Mouse (Mus musculus) heart, embryonic 14.5 days (tissue): ENCODE measurements around the gene Figla. TPM values are rescaled to one million over a fixed set of nuclear protein-coding genes. Genes with fewer than 3 reads are reported as not detected.

ENCODE experiments used
- ATAC-seq: fragments of 200-750 bp; cut with Nextera tagmentation; 2 replicates; pipeline ENCODE4 v1.8.0; 2017; ENCODE audit warnings: low read depth, moderate TSS enrichment; ENCODE audit not compliant: insufficient number of reproducible peaks, insufficient read depth, low FRiP score
- H3K27ac ChIP-seq, 2 experiments: fragments of 200-500 bp in 1 of 2; fragments of 300-500 bp in 1 of 2; sonication (generic) in 1 of 2; replicated peaks in 1 of 2; 2 replicates each; pipeline ENCODE4 v1.5.1; 2012 to 2014; ENCODE audit warnings: low read depth in 2 of 2, low read length in 2 of 2, control low read depth in 1 of 2, mild to moderate bottlenecking in 1 of 2, mixed read lengths in 1 of 2; ENCODE audit not compliant: control insufficient read depth in 1 of 2, insufficient read depth in 1 of 2
- H3K27me3 ChIP-seq: fragments of 300-500 bp; sonication (generic); 2 replicates; pipeline ENCODE4 v1.6.1; 2014; ENCODE audit warnings: mild to moderate bottlenecking, low read length, control low read depth; ENCODE audit not compliant: control insufficient read depth, insufficient read depth
- H3K36me3 ChIP-seq: fragments of 300-500 bp; sonication (generic); 2 replicates; pipeline ENCODE4 v1.6.1; 2014; ENCODE audit warnings: mild to moderate bottlenecking, control low read depth, low read length, mixed read lengths; ENCODE audit not compliant: control insufficient read depth, insufficient read depth
- H3K4me1 ChIP-seq, 2 experiments: fragments of 200-500 bp in 1 of 2; fragments of 300-500 bp in 1 of 2; sonication (generic) in 1 of 2; 2 replicates each; pipeline ENCODE4 v1.6.1; 2012 to 2014; ENCODE audit warnings: low read length in 2 of 2, control low read depth in 1 of 2, mixed read lengths in 1 of 2; ENCODE audit not compliant: control insufficient read depth in 2 of 2, insufficient read depth in 2 of 2
- H3K4me2 ChIP-seq: fragments of 300-500 bp; sonication (generic); 2 replicates; pipeline ENCODE4 v1.6.1; 2014; ENCODE audit warnings: mild to moderate bottlenecking, low read length
- H3K4me3 ChIP-seq, 2 experiments: fragments of 200-500 bp in 1 of 2; fragments of 300-500 bp in 1 of 2; sonication (generic) in 1 of 2; 2 replicates each; pipeline ENCODE4 v1.5.1; 2012 to 2014; ENCODE audit warnings: low read length in 2 of 2, mild to moderate bottlenecking in 2 of 2, control low read depth in 1 of 2, low read depth in 1 of 2, moderate library complexity in 1 of 2; ENCODE audit not compliant: control insufficient read depth in 1 of 2, insufficient read depth in 1 of 2
- H3K9ac ChIP-seq: fragments of 300-500 bp; sonication (generic); 2 replicates; pipeline ENCODE4 v1.6.1; 2014; ENCODE audit warnings: mild to moderate bottlenecking, low read length
- H3K9me3 ChIP-seq: fragments of 300-500 bp; sonication (generic); 2 replicates; pipeline ENCODE4 v1.6.1; 2016; ENCODE audit warnings: low read length, control low read depth; ENCODE audit not compliant: control insufficient read depth
- WGBS: fragments of 180-500 bp; shearing (Covaris S2); extraction: QIAGEN DNeasy Blood & Tissue Kit; methylation state at CpG from one replicate; pipeline ENCODE4 v1.1.7; 2014; 5-methylcytosine and 5-hydroxymethylcytosine counted together
- polyA plus RNA-seq: library from polyadenylated mRNA; unstranded; fragments of >200 nt; fragmentation: Nextera tagmentation; extraction: Ambion mirVana; gene quantifications from 2 replicates; pipeline ENCODE4 v1.2.1, GENCODE M21; 2014

Gene Figla
- polyA plus RNA-seq, 1 experiment from 2014 or later: not detected

DNA sequence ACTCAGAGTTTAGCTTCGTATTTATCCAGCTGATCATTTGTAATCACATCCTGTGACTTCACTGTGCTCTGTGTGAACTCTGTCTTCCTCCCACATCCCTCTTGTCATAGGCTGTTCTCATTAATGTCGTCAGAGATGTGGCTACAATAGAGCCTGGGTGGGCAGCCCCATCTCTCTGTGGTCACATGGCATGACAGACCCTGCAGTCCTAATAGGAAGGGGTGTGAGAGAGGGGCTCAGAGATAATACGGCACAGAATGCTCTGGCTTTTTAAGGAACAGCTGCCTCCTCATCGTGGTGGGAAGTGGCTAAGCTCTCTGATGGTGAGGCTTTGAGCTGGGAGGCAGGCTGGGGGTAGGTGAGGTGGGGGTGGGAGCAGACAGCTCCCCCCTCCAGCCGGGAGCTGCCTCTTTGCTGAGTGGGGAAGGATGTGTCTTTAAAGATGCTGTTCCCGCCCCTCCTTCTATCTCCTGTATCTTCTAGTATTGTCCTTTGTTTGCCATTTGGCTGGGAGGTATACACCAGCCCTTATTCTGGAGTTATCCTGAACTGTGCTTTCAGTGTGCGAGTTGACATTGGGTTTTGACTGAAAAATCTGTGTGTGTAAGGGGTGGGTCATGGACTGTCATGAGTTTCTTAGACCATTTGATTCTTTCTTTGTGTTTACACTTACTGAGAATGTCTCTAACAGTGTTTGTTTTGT is 43.3 kb downstream of the Figla start:
- no peaks in the 10 kb centered on the region for H3K36me3 ChIP-seq
- no peak overlapping the region for H3K9ac ChIP-seq
- H3K9me3 ChIP-seq: no peaks in the 10 kb centered on the region
- no peak overlapping the region for H3K27ac ChIP-seq
- H3K4me2 ChIP-seq: no peak overlapping the region
- H3K27me3 ChIP-seq: no peaks in the 10 kb centered on the region
- H3K4me1 ChIP-seq: peaks cover 0 to 5% of the 10 kb centered on the region in 2 experiments; a peak in 1 of 4 replicates
- WGBS: 35% methylated on average over 7 of the region's 7 CpGs
- no peak for ATAC-seq
- no peak overlapping the region for H3K4me3 ChIP-seq

DNA sequence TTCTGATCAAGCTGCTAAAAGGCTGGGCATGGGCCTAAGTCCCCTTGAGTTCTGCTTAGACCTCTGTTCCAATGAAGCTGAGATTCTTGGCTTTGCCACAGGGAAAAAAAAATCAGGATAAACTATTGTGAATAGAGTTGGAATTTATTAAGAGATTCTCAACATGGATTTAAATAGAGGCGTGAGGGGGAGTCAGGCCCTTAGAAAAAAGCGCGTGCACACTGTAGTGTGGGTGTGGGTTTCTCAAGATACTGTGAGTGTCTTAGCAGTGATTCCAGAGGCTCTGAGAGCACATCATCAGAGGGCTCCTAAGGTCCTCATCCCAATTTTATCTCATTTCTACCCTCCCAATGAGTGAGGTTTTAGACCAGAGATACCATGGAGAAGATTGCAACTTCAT is 44.2 kb downstream of the Figla start:
- H3K4me3 ChIP-seq: no peak overlapping the region
- H3K27me3 ChIP-seq: no peaks in the 10 kb centered on the region
- H3K4me2 ChIP-seq: no peak overlapping the region
- H3K4me1 ChIP-seq: peaks cover 0 to 5% of the 10 kb centered on the region in 2 experiments; a peak in 1 of 4 replicates
- no peak overlapping the region for H3K27ac ChIP-seq
- no peaks in the 10 kb centered on the region for H3K9me3 ChIP-seq
- ATAC-seq: no peak
- no peak overlapping the region for H3K9ac ChIP-seq
- no peaks in the 10 kb centered on the region for H3K36me3 ChIP-seq
- WGBS: 92% methylated on average over 3 of the region's 3 CpGs

DNA sequence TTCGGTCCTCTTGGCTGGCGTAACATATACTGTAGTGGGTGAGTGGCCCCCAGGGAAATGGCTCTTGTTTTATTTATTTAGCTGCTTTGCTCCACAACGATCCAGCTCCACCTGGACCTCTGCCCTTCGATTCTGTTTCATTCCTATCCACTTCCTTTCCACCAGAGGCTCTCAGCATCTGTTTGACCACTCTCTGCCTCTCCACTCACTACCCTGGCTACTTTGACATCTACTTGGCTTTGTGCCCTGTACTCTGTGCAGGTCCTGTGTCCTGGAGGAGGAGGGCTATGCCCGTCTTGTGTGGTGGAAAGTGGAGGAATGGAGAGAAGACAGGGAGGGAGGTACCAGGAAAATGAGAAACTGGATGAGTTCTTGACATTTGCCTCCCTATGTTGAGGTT is 46.3 kb downstream of the Figla start:
- 48% methylated on average over 5 of the region's 5 CpGs for WGBS
- Histone ChIP-seq H3K4me3 (no peak overlapping the region), H3K4me2 (no peak overlapping the region), H3K4me1 (peaks cover 0 to 5% of the 10 kb centered on the region in 2 experiments; a peak in 1 of 4 replicates), H3K9me3 (no peaks in the 10 kb centered on the region), H3K9ac (no peak overlapping the region), H3K36me3 (no peaks in the 10 kb centered on the region), H3K27ac (no peak overlapping the region), H3K27me3 (no peaks in the 10 kb centered on the region; the same call in 1 of the 2 replicates)
- no peak for ATAC-seq

DNA sequence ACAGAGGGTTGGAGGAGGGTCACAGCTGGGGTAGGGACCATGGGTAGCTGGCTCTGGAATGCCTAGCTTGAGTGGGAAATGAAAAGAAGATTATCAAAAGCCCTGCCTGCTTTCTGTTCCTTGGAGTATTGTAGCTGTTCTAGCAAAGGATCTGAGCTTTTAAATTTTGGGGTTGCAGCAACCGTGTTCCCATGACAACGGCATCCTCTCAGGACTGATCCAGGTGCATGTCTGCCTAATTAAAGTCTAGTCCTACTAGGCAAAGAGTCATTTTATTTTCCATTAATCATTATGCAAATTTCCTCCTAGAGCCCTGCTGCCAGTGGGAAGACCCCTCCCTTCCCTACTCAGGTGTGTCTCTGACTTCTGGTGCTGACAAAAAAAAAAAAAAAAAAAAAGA is 46.7 kb downstream of the Figla start:
- no peak for ATAC-seq
- Histone ChIP-seq H3K27ac (no peak overlapping the region), H3K4me3 (no peak overlapping the region), H3K36me3 (no peaks in the 10 kb centered on the region), H3K4me2 (no peak overlapping the region), H3K4me1 (peaks cover 0 to 5% of the 10 kb centered on the region in 2 experiments; a peak in 1 of 4 replicates), H3K9me3 (no peaks in the 10 kb centered on the region), H3K9ac (no peak overlapping the region), H3K27me3 (no peaks in the 10 kb centered on the region; the same call in 1 of the 2 replicates)
- WGBS: 81% methylated on average over 2 of the region's 2 CpGs

DNA sequence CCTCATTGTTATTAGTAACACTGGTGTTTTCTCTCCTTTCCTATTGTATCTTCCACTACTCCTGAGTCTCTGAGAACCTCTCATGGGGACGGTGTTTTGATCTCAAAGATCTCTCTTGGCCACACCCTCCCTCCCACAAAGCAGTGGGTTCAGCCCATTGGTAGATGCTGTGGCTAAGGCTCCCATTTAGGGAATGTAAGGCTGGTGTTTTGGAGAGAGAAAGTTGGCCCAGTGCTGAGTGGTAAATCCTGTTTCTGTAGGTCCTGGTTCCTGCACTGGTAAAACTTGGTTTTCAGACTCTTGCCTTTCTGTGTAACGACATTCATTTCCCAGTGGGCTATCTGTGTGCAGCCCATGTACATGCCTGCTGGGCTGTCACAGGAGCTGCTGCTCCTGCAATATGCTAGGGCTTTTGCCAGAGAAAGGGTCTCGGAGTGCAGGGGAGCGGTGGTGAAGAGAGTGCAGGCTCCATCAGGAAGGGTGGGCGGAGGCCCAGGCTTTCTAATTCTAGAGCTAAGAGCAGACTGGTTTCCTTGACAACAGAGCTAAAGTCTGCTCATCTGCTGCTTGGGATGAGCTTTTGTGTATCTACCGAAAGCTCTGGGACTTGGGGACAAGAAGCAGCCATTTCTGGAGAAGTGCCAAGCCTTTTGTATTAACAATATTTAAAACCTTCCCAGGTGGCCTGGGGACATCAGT is 48.5 kb downstream of the Figla start:
- 53% methylated on average over 6 of the region's 6 CpGs for WGBS
- Histone ChIP-seq H3K4me1 (peaks cover 0 to 5% of the 10 kb centered on the region in 2 experiments; a peak in 1 of 4 replicates), H3K36me3 (no peaks in the 10 kb centered on the region), H3K27me3 (no peaks in the 10 kb centered on the region; the same call in 1 of the 2 replicates), H3K4me3 (no peak overlapping the region), H3K9ac (no peak overlapping the region), H3K27ac (no peak overlapping the region), H3K9me3 (no peaks in the 10 kb centered on the region), H3K4me2 (no peak overlapping the region)
- no peak for ATAC-seq

DNA sequence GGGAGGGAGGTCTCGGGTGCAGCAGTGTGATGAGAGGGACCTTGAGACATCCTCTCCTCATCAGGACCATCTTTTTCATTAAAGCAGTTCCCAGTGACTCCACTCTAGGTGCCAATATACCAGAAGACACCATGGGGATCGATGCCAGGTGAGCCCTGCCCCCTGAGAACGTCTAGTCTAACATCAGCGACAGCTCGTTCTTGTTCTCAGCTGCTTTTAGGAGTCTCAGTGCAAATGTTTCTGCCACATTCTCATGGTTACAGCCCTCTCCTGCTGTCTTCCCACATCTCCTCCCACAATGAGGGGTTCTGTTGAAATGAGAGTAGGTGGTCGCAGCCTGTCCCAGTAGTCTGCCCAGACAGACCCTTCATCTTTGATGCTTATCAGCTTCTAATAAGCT is 50.8 kb downstream of the Figla start:
- H3K4me1 ChIP-seq: peaks cover 0 to 5% of the 10 kb centered on the region in 2 experiments; a peak in 1 of 4 replicates
- no peak for ATAC-seq
- H3K27me3 ChIP-seq: no peaks in the 10 kb centered on the region; the same call in 1 of the 2 replicates
- H3K9me3 ChIP-seq: no peaks in the 10 kb centered on the region
- WGBS: 71% methylated on average over 6 of the region's 6 CpGs
- no peak overlapping the region for H3K27ac ChIP-seq
- H3K4me2 ChIP-seq: no peak overlapping the region
- H3K36me3 ChIP-seq: no peaks in the 10 kb centered on the region
- no peak overlapping the region for H3K9ac ChIP-seq
- no peak overlapping the region for H3K4me3 ChIP-seq

DNA sequence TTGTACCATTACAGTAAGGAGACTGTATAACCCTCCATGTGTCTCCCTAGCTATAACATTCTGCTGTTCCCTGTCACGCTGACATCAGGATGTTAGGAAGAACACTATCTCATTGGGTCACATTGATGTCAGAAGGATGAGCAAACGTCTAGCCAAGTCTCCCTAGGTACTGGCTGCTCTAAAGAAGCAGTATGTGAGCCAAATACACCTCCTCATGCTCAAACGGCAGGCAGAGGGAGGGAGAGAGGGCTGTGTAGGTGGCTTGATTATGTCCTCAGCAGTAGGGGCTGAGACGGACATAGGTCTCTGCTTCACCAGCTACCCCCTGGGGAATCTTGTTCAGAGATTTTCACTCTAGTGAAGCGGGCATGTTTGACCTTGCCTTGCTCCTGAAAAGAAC is 51.2 kb downstream of the Figla start:
- Histone ChIP-seq H3K4me3 (no peak overlapping the region), H3K9ac (no peak overlapping the region), H3K9me3 (no peaks in the 10 kb centered on the region), H3K4me2 (no peak overlapping the region), H3K27me3 (no peaks in the 10 kb centered on the region; the same call in 1 of the 2 replicates), H3K36me3 (no peaks in the 10 kb centered on the region), H3K27ac (no peak overlapping the region), H3K4me1 (peaks cover 0 to 4% of the 10 kb centered on the region in 2 experiments; a peak in 1 of 4 replicates)
- 40% methylated on average over 5 of the region's 5 CpGs for WGBS
- no peak for ATAC-seq
